Comparison of ENCODE assay signal across 8 mouse cellular contexts in genomic region chr5:114658255-114658654, GRCm38 (mm10). TPM values are rescaled to one million over a fixed set of nuclear protein-coding genes. Genes with fewer than 3 reads are reported as not detected.
DNase-seq lines count a peak whose midpoint lies in the region; ATAC-seq lines count a peak whose summit lies in the region.

Gene Trpv4, minus strand, starts transcription at chr5:114658421.

- peaks cover 54% of the 10 kb centered on the region for H3K27me3 ChIP-seq in forebrain, embryonic 13.5 days
- peaks cover 18% of the 10 kb centered on the region for H3K27me3 ChIP-seq in intestine, embryonic 16.5 days (replicated peaks; ENCODE audit: control insufficient read depth, insufficient read depth, low read length)
- H3K27me3 ChIP-seq in midbrain, embryonic 13.5 days, result peaks cover 68% of the 10 kb centered on the region

- whole genome bisulfite sequencing in forebrain, embryonic 13.5 days, result 1% methylated on average over 32 of the region's 47 CpGs
- 0% methylated on average over 41 of the region's 47 CpGs for WGBS in intestine, embryonic 16.5 days
- WGBS in midbrain, embryonic 13.5 days, result 1% methylated on average over 39 of the region's 47 CpGs

- H3K27ac ChIP-seq in forebrain, embryonic 13.5 days, result no peak within 1 kb of the TSS
- H3K27ac ChIP-seq in intestine, embryonic 16.5 days (ENCODE audit: low read length), result no peak within 1 kb of the TSS
- H3K27ac ChIP-seq in midbrain, embryonic 13.5 days, result no peak within 1 kb of the TSS

- peak within 1 kb of the TSS; percentile 41 for H3K4me3 ChIP-seq in forebrain, embryonic 13.5 days
- peak within 1 kb of the TSS; percentile 56 for H3K4me3 ChIP-seq in intestine, embryonic 16.5 days (ENCODE audit: low read length)
- H3K4me3 ChIP-seq in midbrain, embryonic 13.5 days (replicated peaks), result peak within 1 kb of the TSS; percentile 40

- H3K9me3 ChIP-seq in forebrain, embryonic 13.5 days (replicated peaks), result no peaks in the 10 kb centered on the region
- H3K9me3 ChIP-seq in intestine, embryonic 16.5 days (ENCODE audit: control insufficient read depth, low read length), result no peaks in the 10 kb centered on the region
- no peaks in the 10 kb centered on the region for H3K9me3 ChIP-seq in midbrain, embryonic 13.5 days

- peak within 1 kb of the TSS; percentile 37; the same call in 1 of the 2 replicates for H3K9ac ChIP-seq in forebrain, embryonic 13.5 days
- peak within 1 kb of the TSS; percentile 66 for H3K9ac ChIP-seq in intestine, embryonic 16.5 days (ENCODE audit: low read depth, low read length)
- H3K9ac ChIP-seq in midbrain, embryonic 13.5 days (replicated peaks), result peak within 1 kb of the TSS; percentile 52; the same call in 1 of the 2 replicates

- DNase-seq in ovary, postnatal 36 days (ENCODE audit: low spot score), result peak; percentile 46
- no peak for DNase-seq in ovary, postnatal 14 days (ENCODE audit: low spot score)
- DNase-seq in c-Kit-positive CD71-positive TER-119-positive erythroid progenitor cells, embryonic 14.5 days (ENCODE audit: low spot score), result no peak
- DNase-seq in gastrocnemius, postnatal 25 days, result no peak
- no peak for DNase-seq in left cerebral cortex, adult 11 months (ENCODE audit: low spot score)

- H3K4me1 ChIP-seq in forebrain, embryonic 13.5 days, result peaks cover 13% of the 10 kb centered on the region
- H3K4me1 ChIP-seq in intestine, embryonic 16.5 days (ENCODE audit: control insufficient read depth, insufficient read depth, low read length), result peaks cover 12% of the 10 kb centered on the region; the same call in 1 of the 2 replicates
- H3K4me1 ChIP-seq in midbrain, embryonic 13.5 days (replicated peaks), result peaks cover 10% of the 10 kb centered on the region

- H3K36me3 ChIP-seq in forebrain, embryonic 13.5 days (ENCODE audit: poor library complexity, severe bottlenecking), result no peaks in the 10 kb centered on the region
- H3K36me3 ChIP-seq in intestine, embryonic 16.5 days (ENCODE audit: control insufficient read depth, insufficient read depth, low read length), result no peaks in the 10 kb centered on the region
- no peaks in the 10 kb centered on the region for H3K36me3 ChIP-seq in midbrain, embryonic 13.5 days

- ATAC-seq in forebrain, embryonic 13.5 days, result 0 out of 2 replicates have a peak, but pooled peaks have one; percentile 53
- peak; percentile 71 for ATAC-seq in intestine, embryonic 16.5 days
- ATAC-seq in midbrain, embryonic 13.5 days, result no peak

- peak within 1 kb of the TSS; percentile 74 for H3K4me2 ChIP-seq in forebrain, embryonic 13.5 days
- H3K4me2 ChIP-seq in intestine, embryonic 16.5 days (ENCODE audit: low read depth, low read length), result peak within 1 kb of the TSS; percentile 98
- H3K4me2 ChIP-seq in midbrain, embryonic 13.5 days (replicated peaks), result peak within 1 kb of the TSS; percentile 61

RNA-seq across cellular contexts. Expression of gene Trpv4, which starts in this region (rescaled TPM):
- 0.39 and 0.47 TPM in 2 replicates for polyA plus RNA-seq in forebrain, embryonic 13.5 days (2015; fragmentation: Nextera tagmentation; extraction: Ambion mirVana)
- polyA plus RNA-seq in intestine, embryonic 16.5 days (2015; fragmentation: Nextera tagmentation; extraction: Ambion mirVana), result 0.73 and 0.93 TPM in 2 replicates
- 0.39 and 0.46 TPM in 2 replicates for polyA plus RNA-seq in midbrain, embryonic 13.5 days (2015; fragmentation: Nextera tagmentation; extraction: Ambion mirVana)
- total RNA-seq in gastrocnemius, postnatal 25 days (2021), result 1 to 10 TPM; 1.6 to 2.7 TPM

Comparison
In these comparisons a context has a peak if more than half of its experiments do, and no peak if none do; other contexts are left out.
1. Peak in ATAC-seq, H3K4me3 ChIP-seq, H3K9ac ChIP-seq and H3K4me2 ChIP-seq in forebrain, embryonic 13.5 days; RNA of the gene not detected or under 1 TPM.
2. Peak in ATAC-seq, H3K4me3 ChIP-seq, H3K9ac ChIP-seq and H3K4me2 ChIP-seq in intestine, embryonic 16.5 days; RNA of the gene not detected or under 1 TPM.